Mouse (Mus musculus): ENCODE measurements around the gene Fyn.

The Fyn gene

DNA sequence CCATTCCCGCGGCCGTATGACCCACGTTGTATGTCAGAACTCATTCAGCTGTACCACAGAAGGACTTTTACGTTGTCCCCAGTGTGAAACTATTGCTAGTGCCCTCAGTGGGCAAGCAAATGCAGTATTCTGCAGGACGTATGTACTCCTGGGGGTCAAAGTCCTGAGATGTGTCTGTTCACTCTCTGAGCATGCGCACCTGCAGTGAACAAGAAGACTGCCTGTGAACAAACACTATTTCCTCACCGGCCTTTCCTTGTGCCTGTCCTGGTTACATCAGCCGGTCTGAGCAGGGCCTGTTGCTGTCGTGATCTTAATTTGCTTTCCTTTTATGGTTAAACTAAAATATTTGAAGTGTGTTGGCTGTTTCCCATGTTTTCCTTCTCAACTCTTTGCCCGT lies 77.2 kb downstream of the Fyn start:
- DNase-seq (ENCODE audit: low spot score), result no peak

DNA sequence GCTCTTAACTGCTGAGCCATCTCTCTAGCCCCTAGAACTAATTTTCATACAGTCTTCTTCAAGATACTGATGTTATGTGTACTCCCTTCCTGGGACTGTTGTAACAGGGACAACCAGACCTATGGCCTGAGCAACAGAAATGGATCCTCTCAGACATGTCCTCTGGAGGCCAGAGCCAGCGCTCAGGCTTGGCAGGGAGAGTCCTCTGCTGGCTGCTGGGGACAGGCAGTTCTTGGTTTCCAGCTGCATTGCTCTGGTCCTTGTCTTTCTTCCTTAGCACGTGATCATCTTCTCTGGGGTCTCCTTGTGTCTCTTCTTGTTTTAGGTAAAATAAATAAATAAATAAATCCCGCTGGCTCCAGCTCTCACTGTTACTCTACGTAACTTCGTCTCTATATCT lies 78.1 kb downstream of the Fyn start:
- no peak for DNase-seq (ENCODE audit: low spot score)

DNA sequence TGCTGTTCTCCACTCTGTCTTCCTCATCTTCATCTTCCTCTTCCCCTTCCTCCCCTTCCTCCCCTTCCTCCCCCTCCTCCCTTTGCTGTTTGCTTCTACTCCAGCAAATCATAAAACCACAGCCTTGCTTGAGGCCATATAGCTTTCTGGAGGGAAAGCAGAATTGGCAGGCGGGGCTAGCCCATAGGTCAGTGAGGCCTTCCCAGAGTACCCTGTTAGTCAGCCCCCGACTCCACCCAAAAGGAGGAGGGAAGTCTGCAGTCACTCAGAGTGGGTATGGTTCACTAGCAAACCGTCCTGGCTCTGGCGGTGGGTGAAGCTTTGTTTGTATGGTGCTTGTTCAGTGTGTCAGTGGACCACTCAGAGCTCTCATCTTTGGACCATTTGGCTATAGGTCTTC lies 80.5 kb downstream of the Fyn start:
- DNase-seq (ENCODE audit: low spot score), result no peak

DNA sequence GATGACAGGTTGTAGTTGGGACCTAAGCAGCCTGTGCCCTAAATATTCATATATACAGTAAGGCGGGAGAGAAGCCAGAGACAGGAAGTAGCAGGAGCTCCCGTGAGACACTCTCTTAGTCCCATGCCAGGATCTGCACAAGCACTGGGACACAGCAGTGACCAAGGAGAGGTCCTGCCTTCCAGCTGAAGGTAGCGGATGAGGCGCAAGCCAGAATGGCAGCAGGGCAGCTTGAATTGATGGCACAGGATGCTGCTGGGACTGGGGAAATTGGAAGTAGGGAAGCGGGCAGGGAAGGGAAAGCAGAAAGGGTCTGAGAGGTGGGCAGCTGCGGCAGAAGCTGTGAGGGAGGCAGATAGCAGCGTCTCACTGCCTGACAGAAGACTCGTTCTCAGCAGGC lies 81.7 kb downstream of the Fyn start:
- no peak for DNase-seq (ENCODE audit: low spot score)

DNA sequence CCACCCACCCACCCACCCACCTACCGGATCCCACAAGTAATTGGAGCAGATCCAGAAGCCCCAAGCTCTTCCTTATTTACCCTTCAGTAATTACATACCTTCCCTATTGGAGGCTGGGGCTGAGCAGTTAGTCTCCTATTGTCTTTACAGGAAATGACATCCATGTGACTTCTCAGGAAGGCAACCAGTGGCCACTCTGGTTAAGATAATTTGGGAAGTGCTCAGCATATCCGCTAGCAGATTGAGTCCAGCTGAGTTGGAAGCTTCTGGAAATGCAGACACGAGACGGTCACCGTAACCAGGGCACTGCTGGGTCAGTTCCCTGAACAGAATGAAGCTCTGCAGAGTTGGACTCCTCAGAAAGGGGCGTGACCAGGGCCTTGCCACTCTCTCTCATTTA lies 82.4 kb downstream of the Fyn start:
- DNase-seq (ENCODE audit: low spot score), result no peak

DNA sequence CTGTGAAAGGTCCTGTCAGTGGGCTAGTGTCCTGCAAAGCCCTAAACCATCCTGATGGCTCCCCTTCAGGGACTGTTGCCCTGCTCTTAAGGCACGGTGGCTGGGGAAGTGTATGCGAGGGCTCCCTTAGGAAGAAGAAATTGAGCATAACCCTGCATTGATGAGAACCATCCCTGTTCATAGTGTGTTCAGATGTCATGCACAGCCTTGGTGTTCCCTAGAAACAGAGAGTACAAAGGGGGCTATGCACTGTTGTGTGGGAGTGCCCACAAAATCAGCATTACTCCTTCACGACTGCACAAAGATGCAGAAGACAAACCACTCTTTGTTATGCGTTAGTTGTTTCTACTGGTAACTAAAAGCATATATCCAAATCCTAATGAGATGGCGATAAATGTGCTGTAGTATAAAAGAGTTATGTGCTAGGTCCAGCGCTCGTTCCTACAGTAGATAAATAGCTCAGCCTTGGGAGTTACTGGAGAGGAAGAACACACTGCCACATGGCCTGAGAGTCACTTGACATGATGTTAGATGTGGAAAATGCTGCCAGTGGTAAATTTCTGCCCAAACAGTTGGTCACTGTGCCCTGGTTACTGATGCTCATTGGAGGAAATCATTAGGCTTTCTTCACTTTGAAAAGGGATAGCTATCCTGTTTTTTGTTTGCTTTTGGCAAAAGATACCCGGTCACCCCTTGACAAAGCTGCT lies 83.4 kb downstream of the Fyn start:
- DNase-seq (ENCODE audit: low spot score), result no peak

DNA sequence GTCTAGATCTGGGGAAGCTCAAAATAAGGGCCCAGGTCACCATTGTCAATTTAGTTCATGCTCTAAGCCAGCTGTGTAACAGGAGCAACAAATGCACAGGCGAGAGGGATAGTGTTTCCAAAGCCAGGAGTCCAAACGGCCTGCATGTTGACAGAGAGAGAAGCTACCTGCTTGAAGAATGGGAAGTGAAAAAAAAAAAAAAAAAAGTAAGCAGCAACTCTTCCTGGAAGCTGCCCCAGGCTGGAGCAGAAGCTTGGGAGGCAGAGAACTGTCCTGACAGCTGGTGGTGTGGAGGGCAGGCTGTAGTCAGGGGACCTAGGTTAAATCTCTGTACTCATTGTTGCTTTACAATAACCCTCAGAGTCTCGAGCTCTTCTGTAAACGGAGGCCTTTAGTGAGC lies 86.7 kb downstream of the Fyn start:
- no peak for DNase-seq (ENCODE audit: low spot score)

DNA sequence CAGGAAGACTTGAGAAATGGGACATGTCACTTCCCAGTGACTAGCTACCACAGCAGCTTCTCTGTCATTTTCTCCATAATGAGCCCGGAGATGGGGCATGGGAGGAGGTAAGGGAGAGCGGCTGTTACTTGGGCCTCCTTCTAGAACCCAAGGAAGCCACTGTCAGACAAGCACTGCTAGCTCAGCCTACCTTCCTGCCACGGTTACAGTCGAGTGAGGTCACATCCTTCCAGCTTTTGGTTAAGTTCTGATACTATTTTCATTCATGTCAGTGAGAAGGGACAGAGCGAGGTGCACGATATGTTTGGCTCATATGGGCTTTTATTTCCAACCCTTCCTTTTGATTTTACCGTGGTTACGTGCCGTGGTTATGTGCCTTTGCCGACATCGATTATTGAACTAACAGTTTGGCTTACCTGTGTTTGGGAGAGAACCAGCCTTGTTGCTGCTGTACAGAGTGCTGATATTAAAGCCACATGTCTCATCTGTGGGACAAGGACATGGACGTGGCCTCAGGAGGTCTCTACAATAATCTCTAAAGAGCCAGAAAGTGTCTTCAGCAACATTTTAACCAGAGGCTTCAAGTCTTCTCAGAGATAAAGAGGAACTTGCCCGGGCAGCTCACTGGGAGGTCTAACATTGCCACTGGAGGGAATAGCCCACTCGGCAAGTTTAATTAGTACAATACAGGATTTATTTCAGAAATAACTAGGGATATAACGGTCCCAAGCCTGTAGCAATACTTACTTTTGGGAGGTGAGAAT lies 87.4 kb downstream of the Fyn start:
- peak; percentile 60 for DNase-seq (ENCODE audit: low spot score)

DNA sequence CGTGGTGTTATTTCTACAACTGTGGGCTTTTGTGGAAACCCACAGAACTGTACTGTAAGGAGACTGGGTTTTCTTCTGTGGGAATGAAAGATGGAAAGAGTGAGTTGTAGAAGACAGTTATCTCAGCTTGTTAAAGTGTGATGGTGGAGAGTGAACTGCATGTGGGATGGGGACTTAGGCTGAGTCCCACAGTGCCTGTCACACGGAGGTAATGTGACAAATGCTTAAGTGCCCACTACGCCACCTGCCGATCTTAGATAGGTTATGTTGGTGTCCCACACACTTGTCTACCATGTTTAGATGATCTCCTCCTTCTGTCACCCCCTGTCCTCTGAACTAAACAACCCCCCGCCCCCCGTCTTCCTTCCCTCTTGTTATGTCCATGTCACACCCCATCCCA lies 88.1 kb downstream of the Fyn start:
- DNase-seq (ENCODE audit: low spot score), result no peak

DNA sequence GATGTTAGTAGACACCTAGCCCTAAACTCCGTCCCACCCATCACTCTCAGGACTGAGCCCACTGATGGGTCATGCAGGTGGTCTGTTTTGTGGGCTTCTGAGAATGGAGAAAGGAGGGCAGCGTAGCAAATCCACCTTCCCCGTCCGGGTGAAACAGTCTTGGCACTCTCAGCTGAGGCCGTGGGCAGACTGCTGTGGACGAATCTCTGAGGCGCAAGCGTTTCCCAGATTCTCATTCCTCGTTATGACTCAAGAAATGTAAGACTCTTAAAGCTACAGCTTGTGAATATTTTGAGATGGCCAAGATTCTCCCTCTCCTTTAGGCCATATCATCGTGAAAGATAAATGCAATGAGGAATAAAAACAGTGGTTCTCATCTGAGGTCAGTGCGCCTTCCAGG lies 88.6 kb downstream of the Fyn start:
- no peak for DNase-seq (ENCODE audit: low spot score)

DNA sequence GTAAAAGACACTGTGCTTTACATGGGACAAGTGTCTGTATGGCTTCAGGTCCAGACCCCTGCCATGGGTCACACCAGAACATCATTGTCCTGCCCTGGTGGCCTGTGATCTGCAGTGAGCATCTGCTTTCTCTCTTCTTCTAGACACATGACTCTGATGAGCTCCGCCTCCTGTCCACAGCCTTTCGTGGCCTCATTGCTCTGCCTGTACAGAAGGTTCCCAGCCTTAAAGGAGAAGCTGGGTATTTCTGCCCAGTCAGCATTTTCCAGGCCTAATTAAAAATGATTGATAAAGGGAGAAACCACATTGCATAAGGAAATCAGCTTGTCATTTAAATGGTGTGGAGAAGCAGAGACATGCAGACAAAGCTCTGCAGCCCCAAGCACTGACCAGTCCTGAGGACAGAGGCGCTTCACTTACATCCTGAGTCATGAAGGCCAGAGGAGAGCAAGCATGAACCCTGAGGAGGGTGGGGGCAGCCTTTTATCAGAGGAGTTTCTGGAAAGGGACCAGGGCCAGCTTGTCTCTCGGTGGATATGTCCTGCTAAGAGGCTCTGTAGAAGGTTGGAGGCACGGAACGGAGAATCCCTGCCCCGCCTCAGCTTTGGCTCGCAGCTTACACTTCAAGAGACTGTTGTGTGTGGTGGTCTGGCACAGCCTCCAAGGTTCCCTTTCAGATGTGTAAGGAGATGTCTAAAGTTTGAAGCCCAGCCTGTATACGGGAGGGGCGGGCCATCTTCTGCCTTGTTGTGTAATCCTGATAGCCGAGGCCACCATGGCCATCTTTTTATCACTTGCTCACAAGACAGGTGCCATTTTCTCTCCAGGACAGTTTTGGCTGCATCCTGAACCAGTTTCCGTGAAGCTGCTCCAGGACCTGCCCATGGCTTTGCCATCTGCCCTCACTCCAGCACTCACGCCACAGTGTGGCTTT lies 90.4 kb downstream of the Fyn start:
- DNase-seq (ENCODE audit: low spot score), result no peak

DNA sequence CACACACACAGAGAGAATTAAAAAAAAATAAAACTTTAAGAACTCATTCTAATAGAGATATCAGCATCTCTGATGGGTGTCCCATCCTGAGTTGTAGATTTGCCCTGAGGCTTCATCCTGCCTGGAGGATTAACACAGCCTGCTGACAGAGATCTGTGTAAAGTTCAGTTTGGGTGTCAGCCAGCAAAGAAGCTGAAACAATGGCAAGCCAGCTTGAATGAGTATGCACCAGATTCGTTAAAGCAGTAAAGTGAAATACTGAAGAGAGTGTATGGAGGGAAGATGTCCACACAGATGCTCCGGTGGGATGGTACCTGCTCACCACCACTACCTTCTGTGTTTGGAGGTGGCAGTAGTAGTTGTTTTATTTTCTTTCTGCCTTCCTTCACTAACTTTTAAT lies 92.0 kb downstream of the Fyn start:
- DNase-seq (ENCODE audit: low spot score), result no peak

DNA sequence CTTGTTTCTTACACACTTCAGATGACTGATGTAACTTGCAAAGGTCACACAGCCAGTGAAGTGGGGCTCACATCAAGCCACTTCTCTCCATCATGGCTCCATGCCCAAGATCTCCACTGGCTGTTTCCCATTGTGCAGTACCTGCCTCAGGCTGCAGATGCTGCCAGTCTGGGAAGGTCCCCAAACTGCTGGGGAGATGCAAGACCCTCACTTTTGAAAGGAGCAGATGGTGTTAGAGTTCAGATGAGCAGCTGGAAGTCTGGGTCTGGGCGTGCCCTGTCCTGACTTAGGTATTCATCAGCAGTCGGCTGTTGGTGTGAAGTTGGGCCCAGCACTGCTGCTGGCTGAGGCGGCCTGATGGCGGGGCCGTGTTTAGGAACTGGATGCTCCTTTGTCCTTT lies 93.3 kb downstream of the Fyn start:
- DNase-seq (ENCODE audit: low spot score), result no peak

DNA sequence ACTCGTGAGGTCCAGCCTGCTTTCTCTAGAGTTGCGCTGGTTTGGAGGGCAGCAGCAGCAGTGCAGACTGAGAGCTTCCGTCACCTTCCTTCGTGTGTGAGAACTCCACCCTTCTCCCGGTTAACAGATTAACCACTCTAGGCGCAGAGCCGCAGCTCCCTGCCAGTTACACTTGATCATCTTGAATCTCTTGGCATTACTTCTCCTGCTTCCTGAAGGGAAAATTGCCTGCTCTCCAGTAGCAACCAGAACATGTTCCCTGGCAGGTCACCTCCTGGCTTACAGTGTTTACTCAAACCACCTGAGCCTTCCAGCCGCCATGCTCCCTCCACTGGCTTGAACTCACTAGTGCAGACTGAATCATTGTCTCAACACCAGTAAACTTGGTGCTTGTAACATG lies 94.1 kb downstream of the Fyn start:
- no peak for DNase-seq (ENCODE audit: low spot score)

DNA sequence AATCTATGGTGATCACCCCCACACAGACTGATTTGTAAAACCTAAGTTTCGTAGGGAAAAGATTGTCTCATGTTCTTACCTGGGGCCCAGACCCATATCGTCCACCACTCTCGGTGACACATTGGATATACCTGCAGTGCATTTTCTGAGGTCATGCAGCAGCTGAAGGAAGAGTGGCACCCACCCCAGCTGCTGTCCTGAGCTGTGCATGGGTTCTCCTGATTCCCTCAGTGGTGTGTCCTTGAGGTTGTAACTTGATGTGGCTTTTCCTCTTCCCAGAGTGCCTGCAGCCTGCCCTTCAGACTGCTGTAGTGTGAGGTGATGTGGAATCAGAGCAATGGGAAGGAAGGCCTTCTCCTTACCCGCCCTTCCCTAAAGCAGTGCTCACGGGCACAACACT lies 95.7 kb downstream of the Fyn start:
- DNase-seq (ENCODE audit: low spot score), result no peak

DNA sequence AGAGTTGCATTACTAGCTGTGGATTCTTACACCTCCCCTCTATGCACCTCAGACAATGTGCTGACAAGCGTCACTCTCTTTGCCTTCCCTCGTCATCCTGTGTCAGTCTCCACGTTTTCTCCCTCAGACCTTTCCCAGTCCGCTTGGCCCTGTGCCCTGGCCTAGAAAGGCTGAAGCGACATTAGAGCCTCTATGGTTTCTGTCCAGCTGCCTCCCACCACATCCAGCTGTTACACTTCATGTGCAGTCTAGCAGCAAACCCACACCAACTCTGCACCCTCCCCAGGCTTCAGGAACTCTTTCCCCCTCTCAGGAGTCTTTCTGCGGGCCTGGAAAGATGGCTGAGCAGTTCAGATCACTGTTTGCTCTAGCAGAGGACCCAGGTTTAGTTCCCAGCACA lies 98.7 kb downstream of the Fyn start:
- DNase-seq (ENCODE audit: low spot score), result no peak

DNA sequence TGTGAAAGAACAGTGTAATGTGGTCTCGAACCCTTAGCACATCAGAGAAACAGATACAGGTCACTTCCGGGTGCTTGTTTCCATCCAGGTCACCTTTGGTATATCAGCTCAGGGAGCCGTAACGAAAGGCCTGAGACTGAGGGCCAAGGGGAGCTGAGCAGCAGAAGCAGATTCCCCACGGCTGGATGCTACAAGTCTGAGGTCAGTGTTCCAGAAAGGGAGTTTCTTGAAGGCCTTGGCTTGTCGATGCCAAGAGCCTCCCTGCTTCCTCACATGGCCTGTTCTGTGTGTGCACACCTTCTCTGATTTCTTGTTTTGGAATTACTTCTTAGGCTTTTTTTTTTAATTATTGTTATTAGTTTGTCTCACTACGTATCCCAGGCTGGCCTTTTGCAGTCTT lies 99.2 kb downstream of the Fyn start:
- no peak for DNase-seq (ENCODE audit: low spot score)

DNA sequence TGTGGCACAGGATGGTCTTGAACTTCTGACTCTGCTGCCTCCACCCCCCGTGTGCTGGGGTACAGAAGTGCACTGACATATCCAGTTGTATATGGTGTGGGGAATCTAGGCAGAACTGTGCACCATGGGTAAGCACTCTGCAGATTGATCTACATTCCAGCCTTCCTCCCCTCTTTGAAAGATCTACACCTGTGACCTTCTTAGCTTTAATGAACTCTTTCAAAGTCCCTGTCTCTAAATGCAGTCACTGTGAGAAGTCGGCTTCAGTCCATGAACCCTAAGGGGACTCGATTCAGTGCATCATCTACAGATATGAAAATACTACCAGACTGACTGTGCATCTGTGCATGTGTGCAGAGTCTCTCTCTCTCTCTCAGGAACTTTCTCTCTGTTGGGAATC lies 99.9 kb downstream of the Fyn start:
- DNase-seq (ENCODE audit: low spot score), result no peak

DNA sequence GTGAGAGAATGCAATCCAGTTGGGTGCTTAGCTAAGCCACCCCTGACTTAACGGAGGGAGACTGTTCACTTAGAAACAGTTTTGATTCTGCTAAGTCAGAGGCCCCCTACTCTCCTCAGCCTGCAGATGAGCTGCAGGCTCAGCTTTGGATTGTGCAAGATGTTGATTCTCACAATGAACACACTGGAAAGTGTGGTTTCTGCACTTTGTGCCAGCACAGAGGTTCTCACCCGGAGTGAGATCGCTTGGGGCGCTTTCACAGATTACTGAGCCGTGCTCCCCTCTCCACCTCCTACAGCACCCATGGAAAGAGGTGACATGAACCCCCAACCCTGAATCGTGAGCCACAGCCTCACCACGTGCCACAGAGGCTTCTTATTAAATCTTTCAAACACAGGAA lies 100.7 kb downstream of the Fyn start:
- DNase-seq (ENCODE audit: low spot score), result no peak

DNA sequence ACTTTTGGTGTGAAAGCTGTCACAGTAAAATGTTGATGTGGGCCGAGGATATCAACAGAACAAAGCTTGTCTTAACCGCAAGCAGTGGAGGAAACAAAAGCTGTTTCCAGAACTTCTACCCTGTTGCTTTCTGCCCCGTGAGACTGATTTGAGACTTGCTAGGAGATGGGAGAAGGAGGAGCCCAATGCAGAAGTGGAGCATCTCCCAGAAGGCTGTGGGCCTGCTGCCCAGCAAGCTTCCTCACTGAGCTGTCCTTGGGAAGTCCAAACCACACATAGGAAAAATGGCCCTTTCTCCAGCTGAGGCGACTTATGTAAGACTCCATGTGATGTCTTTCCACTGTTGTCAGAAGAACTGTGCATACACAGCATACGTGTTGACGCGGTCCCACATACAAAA lies 101.7 kb downstream of the Fyn start:
- peak; percentile 30 for DNase-seq (ENCODE audit: low spot score)

DNA sequence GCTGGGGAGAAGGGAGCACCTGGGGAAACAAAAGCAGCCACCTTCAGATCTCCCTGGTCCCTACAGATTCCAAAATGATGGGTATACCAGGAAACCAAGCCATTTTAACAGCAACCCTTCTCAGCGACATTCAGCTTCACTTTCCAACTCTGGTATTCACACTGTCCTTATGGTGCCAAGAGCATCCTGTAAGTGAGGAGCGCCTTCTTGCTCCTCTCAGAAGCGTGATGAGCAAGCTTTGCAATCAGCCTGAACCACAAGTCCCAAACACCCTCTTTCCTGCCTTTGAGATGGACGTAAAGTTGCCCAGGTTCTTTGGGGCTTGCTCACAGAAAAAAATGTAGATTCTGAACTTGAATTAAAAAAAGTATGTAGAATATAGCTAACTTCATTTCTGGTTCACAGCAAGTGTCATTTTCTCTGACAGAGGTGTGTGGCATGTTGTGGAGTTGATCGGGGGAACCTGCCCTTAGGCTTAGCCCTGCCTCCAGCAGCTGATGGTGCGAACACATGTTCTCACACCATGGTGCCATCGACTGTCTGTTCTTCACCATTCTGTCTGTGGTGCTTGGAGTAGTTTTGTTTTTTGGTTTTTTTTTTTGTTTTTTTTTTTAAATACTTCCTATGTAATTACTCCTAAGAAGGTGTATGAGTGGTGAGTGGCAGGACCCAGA lies 102.5 kb downstream of the Fyn start:
- DNase-seq (ENCODE audit: low spot score), result no peak
